8 mouse cellular contexts compared by ENCODE assay signal in genomic region chr19:53824872-53825680, GRCm38 (mm10).
DNase-seq lines count a peak whose midpoint lies in the region; ATAC-seq and TF ChIP-seq lines count a peak whose summit lies in the region.

No protein-coding gene starts in this region.

- H3K9ac ChIP-seq in forebrain, embryonic 13.5 days = 0 out of 2 replicates have a peak overlapping the region, but pooled peaks have one; percentile 38
- H3K9ac ChIP-seq in midbrain, embryonic 14.5 days (replicated peaks; ENCODE audit: low read length) = peak overlapping the region; percentile 39; the same call in 1 of the 2 replicates

- ATAC-seq in forebrain, embryonic 13.5 days = peak; percentile 83
- peak; percentile 70; the same call in 1 of the 2 replicates for ATAC-seq in midbrain, embryonic 14.5 days (ENCODE audit: low FRiP score, low TSS enrichment)

- H3K36me3 ChIP-seq in forebrain, embryonic 13.5 days (ENCODE audit: poor library complexity, severe bottlenecking) = no peaks in the 10 kb centered on the region
- H3K36me3 ChIP-seq in limb, embryonic 10.5 days = no peaks in the 10 kb centered on the region
- H3K36me3 ChIP-seq in midbrain, embryonic 14.5 days (ENCODE audit: control insufficient read depth, insufficient read depth, low read length) = no peaks in the 10 kb centered on the region

- H3K4me3 ChIP-seq in layer of hippocampus, adult 2 months = peak overlapping the region; percentile 47
- peak overlapping the region; percentile 28 for H3K4me3 ChIP-seq in forebrain, embryonic 13.5 days
- H3K4me3 ChIP-seq in limb, embryonic 10.5 days = peak overlapping the region; percentile 46
- peak overlapping the region; percentile 31 for H3K4me3 ChIP-seq in midbrain, embryonic 14.5 days (replicated peaks; ENCODE audit: low read depth, low read length)

- no peaks in the 10 kb centered on the region for H3K9me3 ChIP-seq in forebrain, embryonic 13.5 days (replicated peaks)
- no peaks in the 10 kb centered on the region for H3K9me3 ChIP-seq in limb, embryonic 10.5 days (replicated peaks)
- H3K9me3 ChIP-seq in midbrain, embryonic 14.5 days (ENCODE audit: control insufficient read depth, low read length) = no peaks in the 10 kb centered on the region

- peak in 1 of 2 experiments; percentile 37 for DNase-seq in layer of hippocampus, adult 2 months (ENCODE audit: low spot score in 2 of 2)
- DNase-seq in layer of hippocampus, postnatal 25 days (ENCODE audit: extremely low spot score in 1 of 2, low spot score in 1 of 2) = no peak
- DNase-seq in cerebellum, adult 11 months = peak; percentile 36
- DNase-seq in limb, embryonic 10.5 days (ENCODE audit: low spot score) = no peak
- peak; percentile 51 for DNase-seq in midbrain, embryonic 14.5 days
- DNase-seq in urinary bladder, adult 2 months (ENCODE audit: low spot score) = no peak
- DNase-seq in adipocyte (ENCODE audit: low spot score) = no peak

- 69% methylated on average over 21 of the region's 21 CpGs for WGBS in forebrain, embryonic 13.5 days
- 62% methylated on average over 21 of the region's 21 CpGs for WGBS in limb, embryonic 10.5 days
- WGBS in midbrain, embryonic 14.5 days = 68% methylated on average over 21 of the region's 21 CpGs

- no peaks in the 10 kb centered on the region for H3K27me3 ChIP-seq in forebrain, embryonic 13.5 days
- H3K27me3 ChIP-seq in limb, embryonic 10.5 days (ENCODE audit: low read depth, poor library complexity, severe bottlenecking) = no peaks in the 10 kb centered on the region
- H3K27me3 ChIP-seq in midbrain, embryonic 14.5 days (ENCODE audit: control insufficient read depth, insufficient read depth, low read length) = no peaks in the 10 kb centered on the region

- TF ChIP-seq CTCF in layer of hippocampus, adult 2 months (conservative IDR thresholded peaks at IDR 0.05) = peak; percentile 55

- H3K4me2 ChIP-seq in forebrain, embryonic 13.5 days = peak overlapping the region; percentile 42
- H3K4me2 ChIP-seq in midbrain, embryonic 14.5 days (ENCODE audit: low read length) = peak overlapping the region; percentile 50

- peak overlapping the region; percentile 57 for H3K27ac ChIP-seq in layer of hippocampus, adult 2 months
- no peak overlapping the region for H3K27ac ChIP-seq in forebrain, embryonic 13.5 days
- H3K27ac ChIP-seq in limb, embryonic 10.5 days = peak overlapping the region; percentile 21; the same call in 1 of the 2 replicates
- H3K27ac ChIP-seq in midbrain, embryonic 14.5 days (replicated peaks; ENCODE audit: low read depth, low read length) = 0 out of 2 replicates have a peak overlapping the region, but pooled peaks have one; percentile 32

- peaks cover 13% of the 10 kb centered on the region for H3K4me1 ChIP-seq in forebrain, embryonic 13.5 days
- peaks cover 27% of the 10 kb centered on the region for H3K4me1 ChIP-seq in limb, embryonic 10.5 days
- H3K4me1 ChIP-seq in midbrain, embryonic 14.5 days (ENCODE audit: control insufficient read depth, insufficient read depth, low read length) = 0 out of 2 replicates have a peak, but pooled peaks cover 4% of the 10 kb centered on the region

Comparison
In these comparisons a context has a peak if more than half of its experiments do, and no peak if none do; other contexts are left out.
1. DNase-seq: peak in cerebellum, adult 11 months (single experiment) and midbrain, embryonic 14.5 days (single experiment); none in layer of hippocampus, postnatal 25 days (0 of 2), limb, embryonic 10.5 days (single experiment), urinary bladder, adult 2 months (single experiment) and adipocyte (single experiment).
2. Peak in every context shown above with its lines, with median percentiles within 50 percentile points of each other: H3K4me3 ChIP-seq.